Mouse (Mus musculus): ENCODE results near the gene Rftn1.

GRCm38 (mm10) chr17:50070822-50071601 lies 119.5 kb downstream of the Rftn1 start:
- TF ChIP-seq CTCF (IDR thresholded peaks at IDR 0.05; ENCODE audit: low read depth, low read length) (no peak), EP300 (IDR thresholded peaks at IDR 0.05; ENCODE audit: insufficient read depth, low read depth, low read length) (no peak)
